Mouse (Mus musculus) layer of hippocampus, adult 2 months (tissue): ENCODE measurements at regions not wholly inside any gene's neighbourhood (a gene's known extent, or its start where the extent isn't known, plus 50 kb on each side); places are given as distances from the start of the nearest gene placed in this dataset.

Source experiments
- DNase-seq, 2 experiments: peaks; one replicate each; pipeline ENCODE4 v3.0.0; 2022; ENCODE audit warnings: low spot score in 2 of 2
- H3K27ac ChIP-seq: fragments of 200-600 bp; 2 replicates; pipeline ENCODE4 v1.8.1; 2022
- H3K4me3 ChIP-seq: fragments of 200-600 bp; 2 replicates; pipeline ENCODE4 v1.8.1; 2022; ENCODE audit warnings: mild to moderate bottlenecking
- CTCF ChIP-seq: fragments of 200-600 bp; conservative IDR thresholded peaks from 2 replicates; pipeline ENCODE4 v1.8.1; 2022; ENCODE audit warnings: antibody characterized with exemption, mild to moderate bottlenecking, moderate library complexity

GRCm38 (mm10) chr6:121560852-121561251, 74.3 kb upstream of the A2m start:
- TF ChIP-seq CTCF = peak; percentile 85
- no peak overlapping the region for H3K4me3 ChIP-seq
- no peak overlapping the region for H3K27ac ChIP-seq
- DNase-seq = peak; percentile 51 to 64

- DNase-seq = no peak
- Histone ChIP-seq H3K27ac (no peak overlapping the region), H3K4me3 (no peak overlapping the region)
- TF ChIP-seq CTCF = no peak
Measured at GRCm38 (mm10) chr6:121560393-121560793, 74.8 kb upstream of the A2m start.

GRCm38 (mm10) chr6:121556481-121556880, 78.7 kb upstream of the A2m start:
- no peak overlapping the region for H3K27ac ChIP-seq
- H3K4me3 ChIP-seq = no peak overlapping the region
- DNase-seq = peak in 1 of 2 experiments; percentile 46
- TF ChIP-seq CTCF = peak; percentile 81

GRCm38 (mm10) chr6:121553501-121554132, 80.1 kb upstream of the Iqsec3 start:
- Histone ChIP-seq H3K27ac (no peak overlapping the region), H3K4me3 (no peak overlapping the region)
- no peak for TF ChIP-seq CTCF
- DNase-seq = no peak

GRCm38 (mm10) chr6:121533521-121533920, 60.0 kb upstream of the Iqsec3 start:
- no peak overlapping the region for H3K4me3 ChIP-seq
- DNase-seq = no peak
- no peak for TF ChIP-seq CTCF
- H3K27ac ChIP-seq = no peak overlapping the region

- peak; percentile 99 for TF ChIP-seq CTCF
- Histone ChIP-seq H3K4me3 (no peak overlapping the region), H3K27ac (no peak overlapping the region)
- DNase-seq = peak; percentile 46 to 85
Measured at GRCm38 (mm10) chr6:121532926-121533325, 59.4 kb upstream of the Iqsec3 start.

GRCm38 (mm10) chr6:121531825-121532389, 58.4 kb upstream of the Iqsec3 start:
- H3K4me3 ChIP-seq = no peak overlapping the region
- no peak for DNase-seq
- H3K27ac ChIP-seq = no peak overlapping the region
- TF ChIP-seq CTCF = no peak

GRCm38 (mm10) chr6:121527281-121527680, 53.8 kb upstream of the Iqsec3 start:
- Histone ChIP-seq H3K4me3 (no peak overlapping the region), H3K27ac (no peak overlapping the region)
- TF ChIP-seq CTCF = no peak
- no peak for DNase-seq

GRCm38 (mm10) chr6:121526121-121526520, 52.6 kb upstream of the Iqsec3 start:
- no peak for TF ChIP-seq CTCF
- H3K27ac ChIP-seq = no peak overlapping the region
- H3K4me3 ChIP-seq = no peak overlapping the region
- no peak for DNase-seq

GRCm38 (mm10) chr6:121524613-121524970, 51.1 kb upstream of the Iqsec3 start:
- no peak overlapping the region for H3K4me3 ChIP-seq
- TF ChIP-seq CTCF = no peak
- H3K27ac ChIP-seq = no peak overlapping the region
- no peak for DNase-seq

- H3K27ac ChIP-seq = no peak overlapping the region
- H3K4me3 ChIP-seq = no peak overlapping the region
- DNase-seq = no peak
- no peak for TF ChIP-seq CTCF
Measured at GRCm38 (mm10) chr6:121523882-121524612, 50.6 kb upstream of the Iqsec3 start.
